Mouse (Mus musculus) myocyte (in vitro differentiated cells): Measurements from ENCODE around the gene Tcp1. TPM values are rescaled to one million over a fixed set of nuclear protein-coding genes. Genes with fewer than 3 reads are reported as not detected.

Experiments
- H3K27me3 ChIP-seq: one replicate; pipeline ENCODE4 v1.6.1; 2011; ENCODE audit not compliant: control insufficient read depth, insufficient read depth, insufficient read length
- H3K36me3 ChIP-seq: one replicate; pipeline ENCODE4 v1.6.1; 2011; ENCODE audit not compliant: control insufficient read depth, insufficient read depth
- H3K4me2 ChIP-seq: one replicate; pipeline ENCODE4 v1.6.1; 2011; ENCODE audit warnings: low read depth, control low read depth
- H3K4me3 ChIP-seq: one replicate; pipeline ENCODE4 v1.5.1; 2011; ENCODE audit warnings: mild to moderate bottlenecking, control low read depth, moderate library complexity
- H3K79me2 ChIP-seq: one replicate; pipeline ENCODE4 v1.6.1; 2011; ENCODE audit not compliant: control insufficient read depth, insufficient read depth
- H3ac ChIP-seq: one replicate; pipeline ENCODE4 v1.6.1; 2011; ENCODE audit not compliant: control insufficient read depth, insufficient read length
- CEBPB ChIP-seq: IDR thresholded peaks from 2 replicates; pipeline ENCODE4 v1.6.1; 2011; ENCODE audit warnings: mild to moderate bottlenecking, moderate library complexity; ENCODE audit not compliant: poor library complexity, insufficient read depth, severe bottlenecking
- E2F4 ChIP-seq: IDR thresholded peaks from one replicate; pipeline ENCODE4 v1.6.1; 2011; ENCODE audit warnings: mild to moderate bottlenecking, control low read depth, moderate library complexity; ENCODE audit not compliant: insufficient read depth
- MAX ChIP-seq: IDR thresholded peaks from one replicate; pipeline ENCODE4 v1.6.1; 2011; ENCODE audit warnings: low read depth, mild to moderate bottlenecking, control low read depth
- MYOD1 ChIP-seq, 3 experiments: IDR thresholded peaks; one replicate each; pipeline ENCODE4 v1.6.1; 2011; ENCODE audit warnings: control low read depth in 2 of 3, low read depth in 2 of 3, mild to moderate bottlenecking in 2 of 3, moderate library complexity in 1 of 3; ENCODE audit not compliant: insufficient read length in 2 of 3, control insufficient read depth in 1 of 3
- MYOG ChIP-seq, 3 experiments: IDR thresholded peaks; one replicate each; pipeline ENCODE4 v1.6.1; 2011; ENCODE audit warnings: control low read depth in 2 of 3, low read depth in 2 of 3, mild to moderate bottlenecking in 2 of 3; ENCODE audit not compliant: insufficient read length in 2 of 3, control insufficient read depth in 1 of 3, insufficient read depth in 1 of 3
- POLR2A ChIP-seq: IDR thresholded peaks from one replicate; pipeline ENCODE4 v1.6.1; 2011; ENCODE audit warnings: low read depth, mild to moderate bottlenecking, control low read depth, moderate library complexity; ENCODE audit not compliant: insufficient read length
- POLR2AphosphoS2 ChIP-seq: IDR thresholded peaks from one replicate; pipeline ENCODE4 v1.6.1; 2011; ENCODE audit warnings: low read depth, control low read depth; ENCODE audit not compliant: insufficient read length
- REST ChIP-seq: IDR thresholded peaks from one replicate; pipeline ENCODE4 v1.6.1; 2011; ENCODE audit warnings: mild to moderate bottlenecking, control low read depth, moderate library complexity; ENCODE audit not compliant: insufficient read depth, insufficient read length
- SRF ChIP-seq: IDR thresholded peaks from one replicate; pipeline ENCODE4 v1.6.1; 2011; ENCODE audit warnings: low read depth; ENCODE audit not compliant: control insufficient read depth, insufficient read length
- TCF12 ChIP-seq: IDR thresholded peaks from one replicate; pipeline ENCODE4 v1.6.1; 2011; ENCODE audit warnings: mild to moderate bottlenecking, control low read depth; ENCODE audit not compliant: poor library complexity, insufficient read depth, severe bottlenecking
- TCF3 ChIP-seq: IDR thresholded peaks from one replicate; pipeline ENCODE4 v1.6.1; 2011; ENCODE audit warnings: low read depth, control low read depth; ENCODE audit not compliant: insufficient read length
- USF1 ChIP-seq: IDR thresholded peaks from one replicate; pipeline ENCODE4 v1.6.1; 2011; ENCODE audit warnings: low read depth, mild to moderate bottlenecking, control low read depth, moderate library complexity
- polyA plus RNA-seq: library from polyadenylated mRNA; unstranded; fragments of >200 nt; fragmentation: generic; extraction: Trizol; gene quantifications from one replicate; pipeline ENCODE4 v1.2.1, GENCODE M21; 2012; ENCODE audit warnings: missing spikeins

Tcp1 gene
- polyA plus RNA-seq, 1 experiment = 237 TPM

GRCm38 (mm10) chr17:12909361-12910280 is 5.9 kb upstream of the Tcp1 start, which contains the start of gene Pnldc1:
Pnldc1 (minus strand) TSS chr17:12910230.
- Histone ChIP-seq H3K36me3 (peaks cover 27% of the 10 kb centered on the region), H3K4me3 (no peak within 1 kb of the TSS)
- no peak for TF ChIP-seq MYOG (IDR thresholded peaks at IDR 0.05; ENCODE audit: control insufficient read depth in 1 of 3, insufficient read depth in 1 of 3, insufficient read length in 2 of 3, low read depth in 2 of 3)
- TF ChIP-seq SRF = no peak
- TF ChIP-seq E2F4 = no peak
- no peak for TF ChIP-seq TCF3
- TF ChIP-seq POLR2AphosphoS2 = no peak
- no peak for TF ChIP-seq MAX
- no peak for TF ChIP-seq CEBPB
- no peak for TF ChIP-seq REST

GRCm38 (mm10) chr17:12910391-12910790 is 5.1 kb upstream of the Tcp1 start:
- H3K4me2 ChIP-seq = no peak overlapping the region
- H3K4me3 ChIP-seq = no peak overlapping the region
- no peak for TF ChIP-seq MYOG (IDR thresholded peaks at IDR 0.05; ENCODE audit: control insufficient read depth in 1 of 3, insufficient read depth in 1 of 3, insufficient read length in 2 of 3, low read depth in 2 of 3)
- no peak for TF ChIP-seq TCF3
- TF ChIP-seq REST = no peak
- TF ChIP-seq CEBPB = no peak
- no peak for TF ChIP-seq USF1
- no peak for TF ChIP-seq POLR2AphosphoS2
- TF ChIP-seq POLR2A = no peak
- no peak for TF ChIP-seq SRF
- no peak for TF ChIP-seq MAX
- TF ChIP-seq TCF12 = no peak
- no peak for TF ChIP-seq MYOD1 (IDR thresholded peaks at IDR 0.05; ENCODE audit: control insufficient read depth in 1 of 3, insufficient read length in 2 of 3, low read depth in 2 of 3)
- TF ChIP-seq E2F4 = no peak
- no peak overlapping the region for H3ac ChIP-seq
- peaks cover 15% of the 10 kb centered on the region for H3K79me2 ChIP-seq
- H3K36me3 ChIP-seq = peaks cover 22% of the 10 kb centered on the region
- H3K27me3 ChIP-seq = no peaks in the 10 kb centered on the region

More at GRCm38 (mm10) chr17:12909361-12910280, 5.9 kb upstream of the Tcp1 start, which contains the start of gene Pnldc1:
- H3K27me3 ChIP-seq = no peaks in the 10 kb centered on the region
- H3K4me2 ChIP-seq = no peak within 1 kb of the TSS
- peaks cover 7% of the 10 kb centered on the region for H3K79me2 ChIP-seq
- no peak within 1 kb of the TSS for H3ac ChIP-seq

- peak within 1 kb of the TSS; percentile 95 for H3K4me3 ChIP-seq
- no peak for TF ChIP-seq TCF3
- no peak for TF ChIP-seq MYOD1 (IDR thresholded peaks at IDR 0.05; ENCODE audit: control insufficient read depth in 1 of 3, insufficient read length in 2 of 3, low read depth in 2 of 3)
- TF ChIP-seq USF1 = no peak
- no peak for TF ChIP-seq TCF12
- peak; percentile 77 for TF ChIP-seq E2F4
- peak; percentile 96 for TF ChIP-seq POLR2AphosphoS2
- TF ChIP-seq MAX = no peak
- TF ChIP-seq MYOG (IDR thresholded peaks at IDR 0.05; ENCODE audit: control insufficient read depth in 1 of 3, insufficient read depth in 1 of 3, insufficient read length in 2 of 3, low read depth in 2 of 3) = peak in 1 of 3 experiments; percentile 30
- TF ChIP-seq SRF = no peak
- TF ChIP-seq CEBPB = no peak
- peak; percentile 94 for TF ChIP-seq POLR2A
- TF ChIP-seq REST = no peak
- peaks cover 60% of the 10 kb centered on the region for H3K79me2 ChIP-seq
- H3ac ChIP-seq = peak within 1 kb of the TSS; percentile 72
- peak within 1 kb of the TSS; percentile 96 for H3K4me2 ChIP-seq
- peaks cover 44% of the 10 kb centered on the region for H3K36me3 ChIP-seq
- no peaks in the 10 kb centered on the region for H3K27me3 ChIP-seq
Observed at GRCm38 (mm10) chr17:12915881-12916583, 531 bp downstream of the Tcp1 start, which contains the start of gene Mrpl18. Mrpl18 (minus strand) TSS chr17:12916345.

- H3K36me3 ChIP-seq = peaks cover 46% of the 10 kb centered on the region
Observed at GRCm38 (mm10) chr17:12916588-12917380, 1.3 kb downstream of the Tcp1 start.

More at GRCm38 (mm10) chr17:12916588-12917380, 1.3 kb downstream of the Tcp1 start:
- peaks cover 60% of the 10 kb centered on the region for H3K79me2 ChIP-seq
- H3K4me3 ChIP-seq = peak overlapping the region; percentile 95
- H3K27me3 ChIP-seq = no peaks in the 10 kb centered on the region
- TF ChIP-seq REST (no peak), TCF12 (no peak), TCF3 (no peak), POLR2AphosphoS2 (no peak), E2F4 (no peak), MYOD1 (IDR thresholded peaks at IDR 0.05; ENCODE audit: control insufficient read depth in 1 of 3, insufficient read length in 2 of 3, low read depth in 2 of 3) (no peak), POLR2A (no peak), SRF (no peak), CEBPB (no peak), MYOG (IDR thresholded peaks at IDR 0.05; ENCODE audit: control insufficient read depth in 1 of 3, insufficient read depth in 1 of 3, insufficient read length in 2 of 3, low read depth in 2 of 3) (no peak), MAX (no peak), USF1 (no peak)
- peak overlapping the region; percentile 72 for H3ac ChIP-seq
- peak overlapping the region; percentile 84 for H3K4me2 ChIP-seq
